Mouse (Mus musculus) bone marrow macrophage, adult 2 months (primary cell): Measurements from ENCODE around the gene Kcne2. TPM values are rescaled to one million over a fixed set of nuclear protein-coding genes. Genes with fewer than 3 reads are reported as not detected.

Source experiments
- H3K27ac ChIP-seq: 2 replicates; pipeline ENCODE4 v1.5.1; 2012; ENCODE audit warnings: low read depth, low read length; ENCODE audit not compliant: insufficient read depth
- H3K4me1 ChIP-seq: 2 replicates; pipeline ENCODE4 v1.6.1; 2012; ENCODE audit warnings: low read length; ENCODE audit not compliant: control insufficient read depth, insufficient read depth
- H3K4me3 ChIP-seq: 2 replicates; pipeline ENCODE4 v1.5.1; 2012; ENCODE audit warnings: mild to moderate bottlenecking, low read length, moderate library complexity; ENCODE audit not compliant: insufficient read depth
- CTCF ChIP-seq: IDR thresholded peaks from 2 replicates; pipeline ENCODE4 v1.5.1; 2012; ENCODE audit warnings: low read depth, mild to moderate bottlenecking, low read length, moderate library complexity
- POLR2A ChIP-seq: IDR thresholded peaks from 2 replicates; pipeline ENCODE4 v1.6.1; 2012; ENCODE audit warnings: mild to moderate bottlenecking, low read depth, low read length, borderline replicate concordance
- polyA plus RNA-seq: library from polyadenylated mRNA; stranded (reverse); fragments of >200 nt; gene quantifications from 2 replicates; pipeline ENCODE4 v1.2.4, GENCODE M21; 2012; ENCODE audit not compliant: missing spikeins, insufficient read depth, insufficient read length

The Kcne2 gene
- not detected in 2 replicates for polyA plus RNA-seq

DNA sequence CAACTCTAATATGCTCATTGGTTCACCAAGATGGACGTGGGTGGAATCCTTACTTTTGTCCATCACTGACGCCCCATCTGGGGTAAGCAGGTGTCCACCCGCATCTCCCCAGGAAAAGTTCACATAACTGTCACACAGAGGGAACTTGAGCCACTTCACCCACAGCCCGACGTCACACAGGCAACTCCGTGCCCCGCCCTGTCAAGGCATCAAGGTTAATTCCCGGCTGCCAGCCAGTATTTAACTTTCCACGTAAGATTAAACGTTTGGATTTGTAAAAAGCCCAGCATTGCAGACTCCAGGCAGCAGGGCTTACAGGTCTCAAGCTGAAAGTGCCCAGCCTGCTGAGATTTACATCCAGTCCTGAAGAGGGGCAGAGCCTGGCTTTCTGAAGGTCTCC is at the start of gene Kcne2:
Kcne2 (plus strand) TSS at position 289 of the 400 bp plus-strand sequence.
- TF ChIP-seq POLR2A (no peak), CTCF (no peak)
- Histone ChIP-seq H3K4me3 (no peak within 1 kb of the TSS), H3K4me1 (no peaks in the 10 kb centered on the region), H3K27ac (no peak within 1 kb of the TSS)

DNA sequence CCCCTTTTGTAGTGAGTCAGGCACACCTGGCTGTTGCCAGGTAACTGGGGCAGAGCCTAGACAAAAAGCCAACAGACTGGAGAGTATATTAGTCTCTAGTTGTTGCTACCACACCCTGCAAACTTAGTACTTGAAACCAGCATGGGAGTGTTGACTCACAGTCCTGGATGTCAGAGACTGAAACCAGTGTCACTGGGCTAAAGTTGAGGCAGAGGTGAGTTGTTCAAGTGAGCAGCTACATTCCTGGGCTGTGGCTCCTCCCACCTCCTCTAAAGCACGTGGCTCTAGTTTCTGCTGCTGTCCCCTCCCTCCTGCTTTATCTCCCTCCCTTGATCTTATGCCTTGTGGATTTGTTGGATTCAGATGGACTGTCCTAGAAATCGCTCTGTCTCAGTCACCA is 46.3 kb upstream of the Kcne2 start:
- no peak overlapping the region for H3K4me3 ChIP-seq
- no peak overlapping the region for H3K27ac ChIP-seq
- TF ChIP-seq POLR2A (no peak), CTCF (no peak)
- no peaks in the 10 kb centered on the region for H3K4me1 ChIP-seq

- no peak for TF ChIP-seq CTCF
- TF ChIP-seq POLR2A = no peak
- no peak overlapping the region for H3K4me3 ChIP-seq
- H3K4me1 ChIP-seq = no peaks in the 10 kb centered on the region
- no peak overlapping the region for H3K27ac ChIP-seq
Measured at GRCm38 (mm10) chr16:92246974-92247373, 45.2 kb upstream of the Kcne2 start.

DNA sequence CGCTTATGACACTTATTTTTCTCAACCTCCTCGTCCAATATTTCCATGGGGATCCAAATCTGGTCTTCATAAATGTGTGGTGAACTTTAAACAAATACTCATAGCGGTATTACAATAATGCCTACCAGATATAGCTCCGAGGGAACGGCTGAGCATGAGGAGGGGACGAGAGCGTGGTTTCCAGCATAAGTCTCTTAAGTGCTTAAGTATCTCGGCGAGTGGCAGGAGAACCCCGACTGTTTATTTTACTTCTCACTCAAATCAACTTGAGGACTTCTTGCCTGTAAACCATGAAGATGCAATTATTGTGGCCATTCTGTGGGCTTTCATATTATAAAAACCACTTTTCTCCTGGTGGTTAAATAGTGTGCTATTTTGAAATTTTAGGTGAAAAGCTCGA is 44.5 kb upstream of the Kcne2 start:
- no peak overlapping the region for H3K27ac ChIP-seq
- no peak overlapping the region for H3K4me3 ChIP-seq
- TF ChIP-seq CTCF (no peak), POLR2A (no peak)
- no peaks in the 10 kb centered on the region for H3K4me1 ChIP-seq

DNA sequence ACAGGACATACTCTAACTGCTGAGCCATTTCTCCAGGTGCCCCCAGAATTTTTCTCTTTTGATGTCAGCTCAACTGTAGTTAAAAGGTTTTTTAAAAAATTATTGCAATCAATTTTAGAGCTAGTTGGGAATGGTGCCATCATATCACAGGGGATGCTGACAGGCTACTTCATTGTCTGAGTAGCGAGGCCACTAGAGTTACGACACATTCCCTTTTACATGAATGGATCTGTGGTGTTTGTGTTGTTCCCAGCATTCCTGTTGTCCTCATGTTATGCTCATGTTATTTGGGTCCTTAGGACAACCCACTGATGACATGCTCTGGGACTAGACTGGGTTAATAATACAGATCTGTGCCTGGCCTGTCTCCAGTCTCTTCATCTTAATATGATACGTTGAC is 42.5 kb upstream of the Kcne2 start:
- no peak overlapping the region for H3K27ac ChIP-seq
- no peak for TF ChIP-seq POLR2A
- TF ChIP-seq CTCF = no peak
- H3K4me1 ChIP-seq = no peaks in the 10 kb centered on the region
- no peak overlapping the region for H3K4me3 ChIP-seq

GRCm38 (mm10) chr16:92250452-92250851 is 41.7 kb upstream of the Kcne2 start:
- TF ChIP-seq CTCF = no peak
- TF ChIP-seq POLR2A = no peak
- Histone ChIP-seq H3K27ac (no peak overlapping the region), H3K4me1 (no peaks in the 10 kb centered on the region), H3K4me3 (no peak overlapping the region)

GRCm38 (mm10) chr16:92254316-92254715 is 37.9 kb upstream of the Kcne2 start:
- Histone ChIP-seq H3K27ac (no peak overlapping the region), H3K4me3 (no peak overlapping the region), H3K4me1 (no peaks in the 10 kb centered on the region)
- TF ChIP-seq CTCF (no peak), POLR2A (no peak)

- H3K27ac ChIP-seq = no peak overlapping the region
- TF ChIP-seq CTCF (no peak), POLR2A (no peak)
Measured at GRCm38 (mm10) chr16:92267861-92268260, 24.3 kb upstream of the Kcne2 start.

DNA sequence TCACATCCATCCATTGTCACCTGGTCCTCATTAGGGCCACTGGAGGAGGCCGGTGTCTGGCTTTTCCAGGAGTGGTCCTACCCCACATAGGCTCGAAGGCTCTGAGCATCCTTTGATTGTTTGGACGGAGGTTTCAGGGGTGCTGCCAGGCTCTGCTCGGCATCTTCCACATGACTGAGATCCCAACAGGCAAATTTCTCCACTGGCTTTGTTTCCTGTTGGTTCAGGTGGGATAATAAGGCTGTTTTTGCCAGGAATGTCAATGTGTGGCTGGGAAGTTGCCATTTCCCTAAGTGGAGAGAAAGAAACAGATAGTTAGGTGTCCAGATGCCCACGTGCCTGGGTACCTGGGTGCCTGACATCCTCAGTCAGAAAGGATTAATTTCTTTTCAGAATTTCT is 17.7 kb upstream of the Kcne2 start:
- TF ChIP-seq POLR2A (no peak), CTCF (no peak)
- Histone ChIP-seq H3K4me3 (no peak overlapping the region), H3K27ac (no peak overlapping the region), H3K4me1 (no peaks in the 10 kb centered on the region)

More at GRCm38 (mm10) chr16:92267861-92268260, 24.3 kb upstream of the Kcne2 start:
- Histone ChIP-seq H3K4me1 (no peaks in the 10 kb centered on the region), H3K4me3 (no peak overlapping the region)

GRCm38 (mm10) chr16:92275526-92275925 is 16.7 kb upstream of the Kcne2 start:
- Histone ChIP-seq H3K27ac (no peak overlapping the region), H3K4me1 (no peaks in the 10 kb centered on the region), H3K4me3 (no peak overlapping the region)
- TF ChIP-seq POLR2A (no peak), CTCF (no peak)

- Histone ChIP-seq H3K27ac (no peak overlapping the region), H3K4me3 (no peak overlapping the region), H3K4me1 (no peaks in the 10 kb centered on the region)
- TF ChIP-seq POLR2A (no peak), CTCF (no peak)
Measured at GRCm38 (mm10) chr16:92282671-92283070, 9.5 kb upstream of the Kcne2 start.

GRCm38 (mm10) chr16:92285068-92285467 is 7.1 kb upstream of the Kcne2 start:
- H3K4me1 ChIP-seq = no peaks in the 10 kb centered on the region
- H3K4me3 ChIP-seq = no peak overlapping the region
- H3K27ac ChIP-seq = no peak overlapping the region
- TF ChIP-seq CTCF = no peak
- no peak for TF ChIP-seq POLR2A
